Mouse (Mus musculus): ENCODE measurements around the gene Phf19.

Gene Phf19

DNA sequence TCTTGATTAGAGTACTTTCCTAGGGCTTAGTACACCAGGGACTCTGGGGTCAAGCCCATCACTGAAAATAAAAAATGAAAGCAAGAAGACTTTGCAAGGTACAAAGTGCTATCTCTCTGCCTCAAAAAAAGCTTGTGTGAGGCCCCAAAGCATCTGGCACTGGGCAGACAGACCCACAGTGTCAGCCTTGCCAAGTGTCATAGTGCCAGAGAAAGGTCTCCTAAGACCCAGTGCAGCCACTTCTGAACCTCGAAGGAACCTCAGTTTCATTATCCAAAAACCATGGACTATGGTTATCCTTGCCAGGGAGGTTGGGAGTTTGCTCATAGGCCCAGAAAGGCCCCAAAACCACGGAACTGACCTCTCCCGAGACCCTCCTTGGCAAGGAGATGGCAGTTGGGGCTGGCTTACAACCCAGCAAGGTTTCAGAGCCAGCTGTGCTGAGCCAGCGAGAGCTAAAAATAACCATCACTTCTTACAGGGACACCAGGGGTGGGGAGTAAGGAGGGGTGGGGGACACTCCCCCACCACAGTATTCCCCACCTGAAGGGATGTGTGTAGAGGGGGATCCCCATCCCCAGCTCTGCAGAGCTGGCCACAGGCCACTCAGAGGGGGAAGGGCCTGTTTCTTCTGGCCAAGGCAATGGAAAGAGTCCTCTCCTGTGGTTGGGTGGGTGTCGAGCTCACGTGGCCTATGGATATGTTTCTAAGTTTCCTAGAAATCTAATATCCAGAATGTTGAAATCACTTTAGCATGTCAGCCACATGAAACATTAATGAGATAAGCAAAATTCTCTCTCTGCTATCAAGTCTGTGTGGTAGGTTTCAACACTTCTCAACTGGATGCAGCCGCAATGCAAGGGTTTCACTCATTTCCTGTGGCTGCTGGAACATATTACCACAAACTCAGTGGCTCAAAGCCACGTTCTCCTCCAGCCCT, 24.7 kb upstream of the Phf19 start:
- DNase-seq (ENCODE audit: low read depth) = no peak

DNA sequence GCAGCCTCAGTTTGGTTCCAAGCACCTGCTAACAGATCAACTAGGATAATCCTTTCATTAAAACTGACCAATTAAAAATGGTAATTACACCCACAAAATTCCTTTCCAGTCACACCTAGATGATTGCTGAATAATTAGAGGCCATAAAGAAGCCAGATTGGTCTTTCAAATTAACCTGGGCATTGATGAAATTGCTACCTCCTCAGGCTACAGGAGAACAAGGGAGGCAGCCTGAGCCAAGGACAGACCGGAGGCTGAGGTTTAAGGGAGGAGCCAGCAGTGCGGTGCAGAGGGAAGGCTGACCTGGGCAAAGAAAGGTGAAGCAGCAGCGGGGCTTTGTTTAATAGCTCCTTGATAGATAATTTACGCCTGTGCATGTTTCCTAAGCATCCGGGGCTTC, 23.6 kb upstream of the Phf19 start:
- DNase-seq (ENCODE audit: low read depth) = no peak

DNA sequence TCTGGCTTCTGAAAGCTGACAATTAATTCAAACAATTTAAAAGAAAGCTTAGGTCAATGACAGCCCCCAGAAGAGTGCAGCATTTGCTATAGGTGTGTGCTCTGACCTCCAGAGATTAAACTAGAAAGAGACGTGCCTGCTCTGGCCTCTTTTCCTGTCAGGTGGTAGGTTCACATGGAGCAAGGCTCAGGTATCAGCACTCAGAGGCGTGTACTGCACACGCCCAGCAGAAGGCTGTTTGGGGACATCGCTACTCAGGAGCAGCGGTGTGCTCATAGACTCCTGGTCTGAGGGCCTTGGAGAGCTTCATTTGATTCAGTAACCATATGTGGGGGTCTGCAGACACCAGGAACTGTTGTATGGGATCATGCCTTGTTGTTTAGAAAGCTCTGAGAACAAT, 13.5 kb upstream of the Phf19 start:
- no peak for DNase-seq (ENCODE audit: low read depth)

DNA sequence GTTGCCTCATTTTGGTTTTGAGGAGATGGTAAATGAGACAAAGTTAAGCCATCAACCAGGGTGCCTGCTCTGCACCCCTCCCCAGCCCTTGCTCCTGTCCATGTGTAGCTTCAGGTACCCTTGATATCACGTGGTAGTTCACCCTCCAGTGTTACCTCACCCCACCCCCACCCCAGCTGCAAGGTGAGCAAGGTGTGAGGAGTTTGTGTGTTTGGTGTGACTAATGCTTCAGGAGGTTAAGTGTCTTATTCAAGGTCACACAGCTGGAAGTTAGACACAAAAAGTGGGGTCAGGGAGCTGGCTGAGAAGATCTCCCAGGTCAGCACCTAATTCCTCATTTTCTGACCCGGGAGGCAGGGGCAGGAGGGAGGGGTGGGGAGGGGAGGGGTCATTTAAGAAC, 8.9 kb upstream of the Phf19 start:
- DNase-seq (ENCODE audit: low read depth) = no peak

DNA sequence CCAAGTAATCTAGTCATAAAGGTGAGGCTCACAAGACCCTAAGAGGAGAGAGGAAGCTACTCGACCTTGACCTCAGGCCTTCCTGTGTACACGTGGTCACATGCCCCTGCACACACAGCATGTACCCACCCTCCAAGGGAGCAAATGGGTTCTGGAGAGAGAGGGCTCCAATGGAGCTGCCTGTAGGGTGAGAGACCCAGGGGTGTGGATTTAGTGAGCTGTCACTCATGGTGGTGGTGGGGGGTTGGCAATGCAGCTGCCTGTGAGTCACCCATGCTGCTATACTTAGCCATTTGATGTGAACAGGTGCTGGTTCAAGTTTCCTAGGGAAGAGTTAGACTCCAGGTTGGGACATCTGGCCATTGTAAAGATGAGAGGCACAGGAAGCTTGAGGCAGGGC, 6.3 kb upstream of the Phf19 start:
- DNase-seq (ENCODE audit: low read depth) = no peak

DNA sequence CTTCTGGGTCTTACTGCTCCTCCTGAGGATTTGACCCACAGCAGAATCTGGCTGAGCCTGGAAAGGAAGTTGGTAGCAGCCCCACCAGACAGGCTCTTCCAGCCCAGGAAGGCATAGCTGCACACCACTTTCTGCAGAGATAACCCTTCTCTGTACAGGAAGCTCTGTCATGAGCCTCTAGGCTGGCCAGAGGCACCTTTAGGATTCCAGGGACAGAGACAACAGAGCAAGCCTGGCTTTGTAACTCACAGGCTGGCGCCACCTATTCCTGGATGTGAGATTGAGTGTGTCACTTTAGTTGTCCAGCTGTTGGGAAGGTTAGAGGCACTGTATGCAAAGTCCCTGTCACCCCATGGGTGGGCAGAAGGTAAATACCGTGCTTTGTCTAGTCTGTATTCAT, 1.3 kb upstream of the Phf19 start:
- DNase-seq (ENCODE audit: low read depth) = no peak

DNA sequence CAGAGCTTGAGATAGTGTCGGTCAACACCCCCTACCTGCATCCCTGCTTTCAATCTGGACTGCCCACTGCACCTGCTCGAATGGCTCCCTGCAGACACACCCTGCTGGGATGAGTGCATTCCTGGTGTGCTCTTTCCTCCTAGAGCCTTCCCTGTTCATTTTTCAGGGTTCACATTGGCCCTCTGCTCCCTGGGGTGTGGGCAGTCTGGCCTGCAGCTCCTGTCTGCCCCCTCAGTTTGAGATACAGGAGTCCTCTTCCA, 927 bp upstream of the Phf19 start:
- DNase-seq (ENCODE audit: low read depth) = no peak

DNA sequence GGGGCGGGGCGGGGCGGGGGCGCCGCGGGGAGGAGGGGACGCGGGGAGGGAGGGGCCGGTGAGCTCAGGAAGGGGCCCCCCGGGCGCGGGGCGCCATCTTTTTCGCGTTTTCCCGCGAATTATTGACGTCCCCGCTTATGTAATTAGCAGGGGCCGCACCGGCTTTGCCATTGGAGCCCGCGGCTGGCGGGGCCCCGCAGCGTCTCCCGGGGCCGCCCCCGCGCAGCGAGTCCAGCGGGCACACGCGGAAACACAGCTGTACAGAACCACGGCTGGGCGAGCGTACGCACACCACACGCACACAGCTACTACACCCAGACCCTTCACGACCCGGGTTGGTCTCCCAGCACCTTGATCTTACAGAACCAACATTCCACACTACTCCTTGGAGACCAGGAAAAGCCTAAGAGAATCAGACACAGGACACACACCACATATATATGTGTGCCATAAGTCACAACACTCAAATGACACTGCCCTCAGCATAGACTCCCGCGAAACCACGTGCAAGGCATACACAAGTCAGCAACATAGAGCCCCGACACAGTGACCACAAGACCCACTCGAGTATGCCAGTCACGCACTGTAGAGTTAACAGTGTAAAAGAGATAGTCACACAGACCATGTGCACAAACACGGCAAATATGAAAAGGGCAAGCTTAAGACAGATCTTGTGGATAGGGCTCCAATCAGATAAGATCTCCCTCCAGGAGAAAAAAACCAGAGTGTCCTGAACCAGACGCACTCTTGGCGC, 420 bp upstream of the Phf19 start:
- peak; percentile 63 for DNase-seq (ENCODE audit: low read depth)

DNA sequence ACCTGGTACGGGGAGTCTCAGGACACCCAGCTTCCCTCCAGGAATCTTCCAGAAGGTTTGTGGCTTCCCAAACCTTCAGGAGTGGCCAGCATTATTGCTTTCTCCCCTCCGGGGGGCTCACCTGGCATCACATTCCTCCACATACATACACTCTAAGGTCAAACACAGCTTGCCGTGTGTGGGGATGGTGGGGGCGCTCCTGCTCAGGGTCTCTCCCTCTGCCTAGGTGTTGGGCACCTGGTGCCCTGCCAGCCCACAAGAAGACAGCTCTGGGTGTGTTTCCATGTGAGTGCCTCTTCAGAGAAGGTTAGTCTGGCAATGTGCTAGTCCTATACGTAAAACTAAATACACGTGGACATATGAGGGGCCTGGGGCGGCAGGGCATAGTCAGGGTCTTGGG, 1.2 kb downstream of the Phf19 start:
- no peak for DNase-seq (ENCODE audit: low read depth)

DNA sequence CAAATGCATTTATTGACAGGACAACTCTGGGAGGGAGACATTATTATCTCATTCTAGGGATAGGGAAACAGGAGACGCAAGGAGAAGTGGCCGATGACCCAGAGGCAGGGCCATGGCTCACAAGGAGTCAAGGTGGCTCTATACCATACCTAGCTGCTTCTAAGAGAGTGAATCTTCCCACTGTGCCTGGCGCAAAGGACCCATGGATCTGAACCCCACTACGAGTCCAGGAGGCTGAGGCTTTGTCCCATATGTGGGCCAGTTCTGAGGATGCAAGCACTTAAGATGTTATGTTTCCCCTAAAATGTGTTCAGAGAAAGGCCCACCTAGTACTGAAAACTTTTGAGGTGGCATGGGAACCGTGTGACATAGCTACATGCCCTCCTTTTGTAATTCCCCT, 2.0 kb downstream of the Phf19 start:
- no peak for DNase-seq (ENCODE audit: low read depth)

DNA sequence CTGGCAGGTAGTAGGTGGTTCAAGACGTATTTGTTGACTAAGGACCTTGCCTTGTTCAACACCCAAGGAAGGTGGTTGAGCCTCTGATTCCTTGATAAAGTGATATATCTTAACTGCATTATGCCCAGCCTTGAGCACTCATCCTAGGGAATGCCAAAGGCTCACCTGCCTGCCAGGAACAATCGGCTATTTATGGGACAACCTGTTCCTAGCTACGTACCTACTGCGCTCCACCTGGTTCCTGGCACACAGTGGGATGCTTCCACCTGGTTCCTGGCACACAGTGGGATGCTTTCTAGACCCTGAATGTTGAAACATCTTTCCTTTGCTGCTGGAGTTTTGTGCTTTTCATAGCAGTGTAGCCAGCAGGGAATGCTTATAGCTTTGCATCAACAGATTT, 4.1 kb downstream of the Phf19 start:
- no peak for DNase-seq (ENCODE audit: low read depth)

DNA sequence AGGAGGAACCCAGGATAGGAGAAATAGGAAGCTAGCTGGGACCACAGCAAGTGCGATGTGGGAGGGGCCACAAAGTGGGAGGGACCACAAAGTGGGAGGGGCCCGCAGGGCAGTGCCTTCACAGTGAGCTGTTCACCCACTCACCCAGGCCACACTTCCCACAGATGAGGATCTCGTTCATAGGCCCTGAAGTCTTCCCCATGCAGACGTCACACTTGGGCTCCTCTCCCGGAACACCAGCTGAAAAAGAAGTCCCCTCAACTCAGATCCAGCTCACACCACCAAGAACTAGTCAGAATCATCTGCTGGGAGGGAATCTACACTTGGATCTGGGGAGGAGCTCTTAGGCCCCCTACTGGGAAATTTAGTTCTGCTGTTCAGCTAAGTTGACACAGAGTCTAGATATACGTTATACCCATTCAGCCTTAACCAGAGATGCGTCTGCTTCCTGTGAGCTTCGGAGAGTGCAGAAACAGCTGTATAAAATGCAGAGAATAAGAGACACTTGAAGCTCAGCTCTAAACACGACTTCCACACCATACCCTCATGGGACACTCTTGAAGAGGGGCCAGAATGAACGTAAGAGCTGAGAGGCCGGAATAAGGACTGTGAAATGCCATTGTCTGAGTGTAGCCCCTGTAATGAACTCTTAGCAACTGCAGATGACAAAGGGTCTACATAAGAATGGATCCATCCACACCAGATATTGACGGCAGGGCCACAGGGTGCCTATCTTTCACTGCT, 6.8 kb downstream of the Phf19 start:
- DNase-seq (ENCODE audit: low read depth) = peak; percentile 58

DNA sequence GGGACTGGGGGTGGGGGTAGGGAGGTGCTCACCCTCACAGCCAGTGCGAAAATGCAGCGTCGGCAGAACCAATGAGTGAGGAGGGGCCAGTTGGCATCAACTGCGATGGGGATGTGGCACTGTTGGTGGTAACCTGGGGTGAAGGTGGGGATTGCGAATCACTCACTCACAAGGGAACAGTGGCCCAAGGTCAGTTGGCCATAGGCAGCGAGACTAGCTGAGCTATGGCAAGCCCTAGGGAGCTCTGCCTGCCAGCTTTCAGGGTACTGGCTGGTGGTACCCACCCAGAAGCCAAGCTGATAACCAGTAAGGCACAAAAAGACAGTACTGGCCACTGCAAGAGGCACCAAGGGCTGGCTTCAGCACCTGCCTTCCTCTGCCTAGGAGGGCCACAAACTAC, 7.4 kb downstream of the Phf19 start:
- no peak for DNase-seq (ENCODE audit: low read depth)

DNA sequence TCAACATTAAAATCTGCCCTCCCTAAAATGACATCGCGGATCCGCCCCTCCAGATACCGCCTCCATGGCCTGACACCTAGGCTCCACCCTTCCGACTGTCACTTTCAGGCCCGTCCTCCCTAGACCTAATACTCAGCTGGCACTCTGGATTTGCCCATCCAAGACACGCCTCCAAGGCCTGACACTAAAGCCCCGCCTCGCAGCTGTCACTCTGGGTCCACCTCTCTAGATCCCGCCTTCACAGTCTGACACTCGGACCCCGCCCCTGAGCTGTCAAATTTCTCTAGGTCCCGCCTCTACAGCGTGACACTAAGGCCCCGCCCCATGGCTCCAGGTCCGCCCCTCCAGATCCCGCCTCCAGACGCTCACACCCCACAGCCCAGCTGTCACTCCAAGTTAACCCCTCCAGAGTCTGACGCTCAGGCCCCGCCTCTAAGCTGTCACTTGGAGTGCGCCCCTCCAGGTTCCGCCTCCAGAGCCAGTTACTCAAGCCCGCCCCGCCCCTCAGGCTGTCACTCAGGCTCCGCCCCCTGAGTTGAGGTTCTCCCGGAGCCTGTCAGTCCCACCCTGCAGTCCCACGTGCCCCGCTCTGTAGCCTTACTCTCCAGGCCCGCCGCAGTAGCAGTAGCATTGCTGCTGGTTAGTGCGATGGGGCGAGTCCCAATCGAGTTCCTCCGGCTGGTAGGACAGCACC, 8.8 kb downstream of the Phf19 start:
- DNase-seq (ENCODE audit: low read depth) = peak; percentile 99

DNA sequence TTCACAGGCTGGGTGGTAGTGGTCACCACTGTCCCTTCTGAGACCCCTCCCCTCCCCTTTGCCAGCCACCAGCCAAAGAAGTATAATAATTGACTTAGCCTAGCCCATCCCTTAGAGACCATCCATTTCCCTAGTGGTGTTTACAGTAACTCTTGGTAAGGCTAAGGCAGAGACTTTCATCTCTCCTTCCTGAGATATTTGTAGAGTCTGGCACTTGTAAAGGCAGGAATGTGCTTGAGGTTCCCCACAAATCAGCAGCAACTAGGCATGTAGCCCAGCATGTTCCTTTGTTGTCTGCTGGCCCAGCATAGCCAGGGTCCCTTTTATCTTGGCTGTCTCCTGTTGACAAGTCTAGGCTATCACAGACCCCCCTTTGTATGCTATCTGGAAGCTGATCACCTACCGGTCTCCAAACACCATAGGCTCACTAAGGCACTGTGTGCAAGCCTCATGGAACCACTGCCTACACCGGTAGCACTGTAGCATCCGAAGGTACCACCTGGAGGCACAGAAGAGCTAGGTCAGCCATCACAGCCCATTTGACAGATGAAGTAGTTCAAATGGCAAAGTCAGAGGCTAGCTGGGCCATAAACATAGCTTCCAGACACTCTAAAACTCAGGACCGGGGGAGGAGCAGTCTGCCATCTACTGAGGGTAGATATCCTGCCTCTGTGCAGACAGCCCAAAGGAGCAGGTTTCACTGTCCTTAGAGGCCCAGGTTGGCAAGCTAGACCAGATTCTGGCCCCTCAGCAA, 10.0 kb downstream of the Phf19 start:
- no peak for DNase-seq (ENCODE audit: low read depth)

DNA sequence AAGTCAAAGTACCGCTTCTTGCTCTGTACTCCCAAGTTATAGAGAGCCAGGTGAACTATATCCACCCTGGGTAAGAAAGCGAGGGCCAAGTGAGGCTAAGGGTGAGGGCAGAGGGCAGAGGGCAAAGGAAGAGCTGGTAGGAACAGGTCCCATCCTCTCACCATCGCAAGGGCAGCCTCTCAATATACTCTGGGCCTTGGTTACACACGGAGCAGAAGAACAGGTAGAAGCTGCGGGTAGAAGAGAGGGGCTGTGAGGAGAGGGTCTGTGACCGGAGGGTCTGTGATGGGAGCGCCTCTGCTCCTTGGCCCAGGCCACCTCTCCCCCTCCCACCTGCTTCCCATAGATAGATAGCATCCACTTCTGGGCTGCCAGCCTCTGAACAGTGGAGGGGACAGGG, 10.6 kb downstream of the Phf19 start:
- no peak for DNase-seq (ENCODE audit: low read depth)

DNA sequence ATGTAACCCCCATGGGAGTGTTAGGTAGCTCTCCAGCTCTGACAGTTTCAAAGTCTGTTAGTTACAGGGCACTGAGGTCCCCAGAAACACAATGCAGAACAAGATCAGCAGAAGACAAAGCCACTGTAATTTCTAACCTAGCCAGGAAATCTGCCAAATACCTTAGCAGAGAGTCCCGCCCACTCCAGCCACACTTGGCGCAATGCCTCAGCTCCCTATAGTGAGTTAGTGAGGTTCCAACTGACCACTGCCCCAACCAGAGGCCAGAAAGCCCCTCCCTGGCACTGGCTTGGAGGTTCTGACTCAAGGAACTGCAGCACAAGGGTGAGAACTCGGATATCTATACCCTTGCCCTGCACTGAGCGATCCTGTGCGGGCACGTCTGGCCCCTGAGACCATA, 11.1 kb downstream of the Phf19 start:
- no peak for DNase-seq (ENCODE audit: low read depth)

DNA sequence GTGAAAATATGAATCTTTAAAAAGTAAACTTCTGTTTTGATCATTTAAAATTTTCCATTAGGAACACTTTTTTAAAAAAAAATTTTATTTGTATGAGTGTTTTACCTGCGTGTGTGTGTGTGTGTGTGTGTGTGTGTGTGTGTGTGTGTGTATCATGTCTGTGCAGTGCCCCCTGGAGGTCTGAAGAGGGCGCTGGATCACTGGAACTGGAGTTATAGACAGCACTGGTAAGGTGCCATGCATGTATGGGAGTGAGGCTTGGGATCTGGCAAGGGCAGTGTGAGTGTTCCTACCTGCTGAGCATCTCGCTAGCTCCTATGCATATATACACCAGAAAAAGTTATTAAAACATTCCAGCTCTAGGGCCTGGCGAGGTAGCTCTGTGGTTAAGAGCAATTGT, 12.1 kb downstream of the Phf19 start:
- DNase-seq (ENCODE audit: low read depth) = no peak

DNA sequence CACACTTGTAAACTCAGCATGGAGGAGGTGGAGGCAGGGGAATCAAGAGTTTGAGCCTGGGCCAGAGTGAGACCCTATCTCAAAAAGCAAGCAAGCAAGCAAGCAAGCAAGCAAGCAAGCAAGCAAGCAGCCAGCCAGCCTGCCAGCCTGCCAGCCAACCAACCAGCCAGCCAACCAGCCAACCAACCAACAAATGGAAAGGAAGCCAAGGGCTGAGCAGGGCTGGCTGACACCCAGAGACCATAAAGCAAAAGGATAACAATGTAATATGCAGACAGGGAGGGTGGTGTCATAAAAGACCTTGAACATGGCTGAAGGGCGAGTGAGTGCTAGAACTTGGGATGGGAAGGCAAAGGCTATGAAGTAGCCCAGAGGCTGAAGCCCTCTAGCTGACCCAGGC, 13.4 kb downstream of the Phf19 start:
- no peak for DNase-seq (ENCODE audit: low read depth)

DNA sequence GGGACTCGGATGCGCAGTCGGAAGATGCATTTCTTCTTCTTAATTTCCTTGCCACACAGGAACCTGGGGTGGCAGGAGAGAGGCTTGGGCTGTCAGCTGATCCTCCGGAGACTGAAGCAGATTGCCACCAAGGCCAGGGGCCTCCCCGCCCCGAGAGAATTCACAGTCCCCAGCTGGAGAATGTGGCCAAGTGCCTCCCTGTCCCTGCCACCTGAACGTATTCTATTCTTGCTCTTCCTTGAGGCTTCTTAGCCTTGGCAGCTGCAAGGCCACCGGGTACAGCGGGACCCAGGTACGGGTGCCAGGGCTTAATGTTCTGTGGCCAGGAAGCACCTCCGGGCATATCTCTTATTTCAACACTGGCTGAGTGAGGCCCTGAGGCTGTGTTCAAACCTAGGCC, 14.1 kb downstream of the Phf19 start:
- no peak for DNase-seq (ENCODE audit: low read depth)

DNA sequence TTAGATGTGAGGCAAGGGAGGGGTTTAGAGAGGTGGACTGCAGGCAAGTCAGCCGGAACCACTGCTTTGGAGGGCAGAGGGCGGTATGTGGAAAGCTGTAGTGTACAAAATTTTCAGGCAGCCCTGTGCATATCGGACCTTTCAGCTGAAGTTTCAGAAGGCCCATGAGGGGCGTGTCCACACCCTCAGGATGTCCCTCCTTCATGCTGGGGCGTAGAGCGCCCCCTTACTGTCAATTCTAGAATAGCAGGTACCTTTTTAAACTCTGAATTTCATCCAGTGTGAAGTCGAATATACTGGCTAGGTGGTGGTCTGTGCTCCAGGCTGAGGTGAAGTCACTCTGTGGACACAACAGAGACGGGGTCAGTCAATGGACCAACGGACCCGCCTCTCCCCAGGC, 16.0 kb downstream of the Phf19 start:
- peak; percentile 70 for DNase-seq (ENCODE audit: low read depth)

Measured in c-Kit-positive CD71-negative TER-119-negative erythroid progenitor cells, embryonic 14.5 days (primary cell).